7 mouse cellular contexts compared by ENCODE assay signal in the genomic region with DNA sequence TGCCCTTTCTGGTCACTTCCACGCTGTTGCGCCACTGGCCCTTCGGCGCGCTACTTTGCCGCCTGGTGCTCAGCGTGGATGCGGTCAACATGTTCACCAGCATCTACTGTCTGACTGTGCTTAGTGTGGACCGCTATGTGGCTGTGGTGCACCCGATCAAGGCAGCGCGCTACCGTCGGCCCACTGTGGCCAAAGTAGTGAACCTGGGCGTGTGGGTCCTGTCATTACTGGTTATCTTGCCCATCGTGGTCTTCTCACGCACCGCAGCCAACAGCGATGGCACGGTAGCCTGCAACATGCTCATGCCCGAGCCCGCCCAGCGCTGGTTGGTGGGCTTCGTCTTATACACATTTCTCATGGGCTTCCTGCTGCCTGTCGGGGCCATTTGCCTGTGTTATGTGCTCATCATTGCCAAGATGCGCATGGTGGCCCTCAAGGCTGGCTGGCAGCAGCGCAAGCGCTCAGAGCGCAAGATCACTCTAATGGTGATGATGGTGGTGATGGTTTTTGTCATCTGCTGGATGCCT. TPM values are rescaled to one million over a fixed set of nuclear protein-coding genes. Genes with fewer than 3 reads are reported as not detected.
A peak's percentile ranks its signal among the peaks of the same experiment; 100 is the strongest.
DNase-seq lines count a peak whose midpoint lies in the region; ATAC-seq lines count a peak whose summit lies in the region.

No protein-coding gene starts in this region.

- H3K4me3 ChIP-seq in lung, embryonic 15.5 days = peak overlapping the region; percentile 38
- peak overlapping the region; percentile 55 for H3K4me3 ChIP-seq in forebrain, embryonic 13.5 days
- H3K4me3 ChIP-seq in midbrain, embryonic 11.5 days (ENCODE audit: low read depth, low read length) = peak overlapping the region; percentile 40

- H3K9ac ChIP-seq in lung, embryonic 15.5 days = no peak overlapping the region
- H3K9ac ChIP-seq in forebrain, embryonic 13.5 days = peak overlapping the region; percentile 64
- no peak overlapping the region for H3K9ac ChIP-seq in midbrain, embryonic 11.5 days (ENCODE audit: low read length)

- no peaks in the 10 kb centered on the region for H3K9me3 ChIP-seq in lung, embryonic 15.5 days
- H3K9me3 ChIP-seq in forebrain, embryonic 13.5 days (replicated peaks) = no peaks in the 10 kb centered on the region
- no peaks in the 10 kb centered on the region for H3K9me3 ChIP-seq in midbrain, embryonic 11.5 days (ENCODE audit: control insufficient read depth, low read length)

- peaks cover 27% of the 10 kb centered on the region for H3K4me1 ChIP-seq in lung, embryonic 15.5 days
- H3K4me1 ChIP-seq in forebrain, embryonic 13.5 days = peaks cover 33% of the 10 kb centered on the region
- H3K4me1 ChIP-seq in midbrain, embryonic 11.5 days (ENCODE audit: control insufficient read depth, insufficient read depth, low read length) = peaks cover 16% of the 10 kb centered on the region

- no peaks in the 10 kb centered on the region for H3K36me3 ChIP-seq in lung, embryonic 15.5 days
- H3K36me3 ChIP-seq in forebrain, embryonic 13.5 days (ENCODE audit: poor library complexity, severe bottlenecking) = no peaks in the 10 kb centered on the region
- H3K36me3 ChIP-seq in midbrain, embryonic 11.5 days (ENCODE audit: control insufficient read depth, insufficient read depth, low read length) = no peaks in the 10 kb centered on the region

- ATAC-seq in lung, embryonic 15.5 days (ENCODE audit: borderline replicate concordance, extremely low read depth, low FRiP score, low TSS enrichment) = no peak
- peak; percentile 13; the same call in 1 of the 2 replicates for ATAC-seq in forebrain, embryonic 13.5 days
- peak; percentile 34 for ATAC-seq in midbrain, embryonic 11.5 days (ENCODE audit: low FRiP score)
- ATAC-seq in inflammation-experienced regulatory T-cells, adult 6 months = no peak

- H3K4me2 ChIP-seq in lung, embryonic 15.5 days = peak overlapping the region; percentile 75
- peak overlapping the region; percentile 98 for H3K4me2 ChIP-seq in forebrain, embryonic 13.5 days
- peak overlapping the region; percentile 82 for H3K4me2 ChIP-seq in midbrain, embryonic 11.5 days

- peaks cover 36% of the 10 kb centered on the region for H3K27me3 ChIP-seq in lung, embryonic 15.5 days
- H3K27me3 ChIP-seq in forebrain, embryonic 13.5 days = peaks cover 67% of the 10 kb centered on the region
- H3K27me3 ChIP-seq in midbrain, embryonic 11.5 days (ENCODE audit: control insufficient read depth, insufficient read depth, low read length) = peaks cover 39% of the 10 kb centered on the region

- DNase-seq in lung, postnatal 36 days = no peak
- DNase-seq in kidney, postnatal 10 days = peak; percentile 8
- peak; percentile 96 for DNase-seq in midbrain, embryonic 11.5 days (ENCODE audit: low spot score, missing footprints)
- no peak for DNase-seq in ovary, postnatal 10 days (ENCODE audit: low spot score)

- 5% methylated on average over 29 of the region's 29 CpGs for WGBS in lung, embryonic 15.5 days
- WGBS in forebrain, embryonic 13.5 days = under 1% methylated on average over 29 of the region's 29 CpGs
- 2% methylated on average over 29 of the region's 29 CpGs for WGBS in midbrain, embryonic 11.5 days

- H3K27ac ChIP-seq in lung, embryonic 15.5 days = no peak overlapping the region
- H3K27ac ChIP-seq in forebrain, embryonic 13.5 days = no peak overlapping the region
- no peak overlapping the region for H3K27ac ChIP-seq in midbrain, embryonic 11.5 days (ENCODE audit: low read depth, low read length)

RNA-seq across cellular contexts. Expression of a gene that starts 1.4 kb away (rescaled TPM):
- 0.30 and 0.32 TPM in 2 replicates for polyA plus RNA-seq in lung, embryonic 15.5 days (2015; fragmentation: Nextera tagmentation; extraction: Ambion mirVana)
- 2.3 and 4.2 TPM in 2 replicates for polyA plus RNA-seq in forebrain, embryonic 13.5 days (2015; fragmentation: Nextera tagmentation; extraction: Ambion mirVana)
- polyA plus RNA-seq in midbrain, embryonic 11.5 days (2014; fragmentation: Nextera tagmentation; extraction: Ambion mirVana) = 0.12 and 0.15 TPM in 2 replicates
- polyA plus RNA-seq in inflammation-experienced regulatory T-cells, adult 6 months (2017; shearing (Covaris generic)) = not detected

RNA-seq across cellular contexts. Expression of a gene that starts 56.1 kb away (rescaled TPM):
- 34.0 and 38.6 TPM in 2 replicates for polyA plus RNA-seq in lung, embryonic 15.5 days (2015; fragmentation: Nextera tagmentation; extraction: Ambion mirVana)
- 4.3 and 4.4 TPM in 2 replicates for polyA plus RNA-seq in forebrain, embryonic 13.5 days (2015; fragmentation: Nextera tagmentation; extraction: Ambion mirVana)
- polyA plus RNA-seq in midbrain, embryonic 11.5 days (2014; fragmentation: Nextera tagmentation; extraction: Ambion mirVana) = 6.8 and 7.9 TPM in 2 replicates
- polyA plus RNA-seq in inflammation-experienced regulatory T-cells, adult 6 months (2017; shearing (Covaris generic)) = not detected

Comparison
In these comparisons a context has a peak if more than half of its experiments do, and no peak if none do; other contexts are left out.
1. ATAC-seq: peak in forebrain, embryonic 13.5 days (single experiment) and midbrain, embryonic 11.5 days (single experiment); none in lung, embryonic 15.5 days (single experiment) and inflammation-experienced regulatory T-cells, adult 6 months (single experiment).
2. DNase-seq: peak in kidney, postnatal 10 days (single experiment) and midbrain, embryonic 11.5 days (single experiment); none in lung, postnatal 36 days (single experiment) and ovary, postnatal 10 days (single experiment).
3. Peak in every context shown above with its lines, with median percentiles within 50 percentile points of each other: H3K4me2 ChIP-seq and H3K4me3 ChIP-seq.